Mouse (Mus musculus) Patski (cell line): Measurements from ENCODE around the gene Cdk19. TPM values are rescaled to one million over a fixed set of nuclear protein-coding genes. Genes with fewer than 3 reads are reported as not detected.
A peak's percentile ranks its signal among the peaks of the same experiment; 100 is the strongest.

Experiments used
- ATAC-seq: fragments of 100-300 bp; one replicate; pipeline ENCODE4 v1.8.0; 2021
- CTCF ChIA-PET: fragments of 350-600 bp; sonication (Branson Sonifier 250); formaldehyde crosslinking; loops from one replicate; lab custom pipeline; 2022; ENCODE audit warnings: inconsistent platforms; lab: Charles Lee
- POLR2A ChIA-PET: fragments of 350-600 bp; sonication (Branson Sonifier 250); formaldehyde crosslinking; loops from one replicate; lab custom pipeline; 2022; ENCODE audit warnings: antibody characterized with exemption, inconsistent platforms; lab: Charles Lee
- DNase-seq: peaks from one replicate; pipeline ENCODE4 v3.0.0-alpha.2; 2011; ENCODE audit warnings: low read depth, low spot score
- H3K27me3 ChIP-seq: fragments of 371-371 bp; one replicate; pipeline ENCODE4 v1.5.1; 2021
- CTCF ChIP-seq: fragments of 100-300 bp; IDR thresholded peaks from one replicate; pipeline ENCODE4 v1.5.1; 2021
- in situ Hi-C: fragments of 300-500 bp; cut with MboI; formaldehyde crosslinking; loops from 3 replicates; pipeline ENCODE4 v1.11.1; 2018; ENCODE audit warnings: low pct_unique_long_range_greater_than_20kb, mixed read lengths
- polyA plus RNA-seq: library from polyadenylated mRNA; unstranded; gene quantifications from one replicate; pipeline ENCODE4 v1.2.3, GENCODE M21; 2021

Gene Cdk19
- polyA plus RNA-seq, 1 experiment from 2014 or later, result 18.6 TPM

GRCm38 (mm10) chr10:40348566-40349536 is 9.5 kb downstream of the Cdk19 start:
- DNase-seq (peak; percentile 95), ATAC-seq (peak; percentile 90)
- TF ChIP-seq CTCF, result no peak
- no peaks in the 10 kb centered on the region for H3K27me3 ChIP-seq
- in situ Hi-C loops, result loop anchor here (5.0 kb wide), 2 partner anchors 42 to 92 kb away; partner anchors contain the start of gene Gtf3c6
- ChIA-PET CTCF (interaction anchor here (0.8 to 2.1 kb wide), 6 partner anchors 10 to 1131 kb away, joined by 3 to 5 read pairs (median 4); partner anchors contain the start of gene Gtf3c6), POLR2A (interaction anchor here (0.6 to 1.3 kb wide), 2 partner anchors 23 to 44 kb away, joined by 3 read pairs; no protein-coding TSS in a partner anchor)

- in situ Hi-C loops, result loop anchor here (5.0 kb wide), 2 partner anchors 42 to 92 kb away; partner anchors contain the start of gene Gtf3c6
- ATAC-seq (peak; percentile 38), DNase-seq (no peak)
- peak; percentile 71 for TF ChIP-seq CTCF
- POLR2A ChIA-PET, result interaction anchor here (0.6 to 1.3 kb wide), 3 partner anchors 22 to 48 kb away, joined by 3 read pairs; partner anchors contain the start of gene Amd1
- H3K27me3 ChIP-seq, result no peaks in the 10 kb centered on the region
- CTCF ChIA-PET, result interaction anchor here (2.0 kb wide), 1 partner anchor 22 kb away, joined by 5 read pairs; no protein-coding TSS in a partner anchor
Measured at GRCm38 (mm10) chr10:40349631-40350177, 10.3 kb downstream of the Cdk19 start.

- DNase-seq, result no peak
- no peak for ATAC-seq
- H3K27me3 ChIP-seq, result no peaks in the 10 kb centered on the region
- ChIA-PET CTCF (interaction anchor here (0.8 to 2.0 kb wide), 2 partner anchors 21 to 92 kb away, joined by 4 to 5 read pairs; no protein-coding TSS in a partner anchor), POLR2A (interaction anchor here (0.6 to 1.0 kb wide), 2 partner anchors 46 to 48 kb away, joined by 3 read pairs; partner anchors contain the start of gene Amd1)
- in situ Hi-C loops, result no loop called here
- no peak for TF ChIP-seq CTCF
Measured at GRCm38 (mm10) chr10:40350245-40350932, 11.0 kb downstream of the Cdk19 start.

GRCm38 (mm10) chr10:40351156-40351555 is 11.8 kb downstream of the Cdk19 start:
- no peak for TF ChIP-seq CTCF
- ChIA-PET POLR2A (no interaction called here), CTCF (interaction anchor here (0.8 to 1.3 kb wide), 2 partner anchors 30 to 92 kb away, joined by 3 to 4 read pairs; no protein-coding TSS in a partner anchor)
- no peaks in the 10 kb centered on the region for H3K27me3 ChIP-seq
- ATAC-seq (no peak), DNase-seq (no peak)
- in situ Hi-C loops, result no loop called here

- ChIA-PET CTCF (no interaction called here), POLR2A (no interaction called here)
- TF ChIP-seq CTCF, result no peak
- in situ Hi-C loops, result no loop called here
- DNase-seq (no peak), ATAC-seq (no peak)
- H3K27me3 ChIP-seq, result no peaks in the 10 kb centered on the region
Measured at GRCm38 (mm10) chr10:40354081-40354480, 14.7 kb downstream of the Cdk19 start.

- POLR2A ChIA-PET, result interaction anchor here (0.7 kb wide), 1 partner anchor 38 kb away, joined by 4 read pairs; no protein-coding TSS in a partner anchor
- in situ Hi-C loops, result no loop called here
- CTCF ChIA-PET, result no interaction called here
- TF ChIP-seq CTCF, result no peak
- DNase-seq (no peak), ATAC-seq (no peak)
- no peaks in the 10 kb centered on the region for H3K27me3 ChIP-seq
Measured at GRCm38 (mm10) chr10:40354556-40354955, 15.2 kb downstream of the Cdk19 start.

GRCm38 (mm10) chr10:40358166-40358565 is 18.8 kb downstream of the Cdk19 start:
- POLR2A ChIA-PET, result no interaction called here
- CTCF ChIA-PET, result interaction anchor here (3.3 kb wide), 1 partner anchor 12 kb away, joined by 16 read pairs; no protein-coding TSS in a partner anchor
- DNase-seq (no peak), ATAC-seq (no peak)
- TF ChIP-seq CTCF, result no peak
- in situ Hi-C loops, result no loop called here
- no peaks in the 10 kb centered on the region for H3K27me3 ChIP-seq

- POLR2A ChIA-PET, result no interaction called here
- no peaks in the 10 kb centered on the region for H3K27me3 ChIP-seq
- DNase-seq (no peak), ATAC-seq (no peak)
- CTCF ChIA-PET, result interaction anchor here (1.5 to 3.3 kb wide), 2 partner anchors 11 kb away, joined by 3 to 16 read pairs; no protein-coding TSS in a partner anchor
- no peak for TF ChIP-seq CTCF
- in situ Hi-C loops, result no loop called here
Measured at GRCm38 (mm10) chr10:40359131-40359530, 19.8 kb downstream of the Cdk19 start.

GRCm38 (mm10) chr10:40363004-40363403 is 23.6 kb downstream of the Cdk19 start:
- no peak for DNase-seq
- H3K27me3 ChIP-seq, result no peaks in the 10 kb centered on the region
- in situ Hi-C loops, result no loop called here

More at GRCm38 (mm10) chr10:40363004-40363403, 23.6 kb downstream of the Cdk19 start:
- TF ChIP-seq CTCF, result no peak
- ATAC-seq, result no peak
- ChIA-PET CTCF (no interaction called here), POLR2A (no interaction called here)
